Mouse (Mus musculus) myocyte (in vitro differentiated cells): ENCODE data around the gene Olfr267. TPM values are rescaled to one million over a fixed set of nuclear protein-coding genes. Genes with fewer than 3 reads are reported as not detected.

Experiments used
- H3K27me3 ChIP-seq: one replicate; pipeline ENCODE4 v1.6.1; 2011; ENCODE audit not compliant: control insufficient read depth, insufficient read depth, insufficient read length
- H3K36me3 ChIP-seq: one replicate; pipeline ENCODE4 v1.6.1; 2011; ENCODE audit not compliant: control insufficient read depth, insufficient read depth
- H3K4me2 ChIP-seq: one replicate; pipeline ENCODE4 v1.6.1; 2011; ENCODE audit warnings: low read depth, control low read depth
- H3K4me3 ChIP-seq: one replicate; pipeline ENCODE4 v1.5.1; 2011; ENCODE audit warnings: mild to moderate bottlenecking, control low read depth, moderate library complexity
- H3K79me2 ChIP-seq: one replicate; pipeline ENCODE4 v1.6.1; 2011; ENCODE audit not compliant: control insufficient read depth, insufficient read depth
- H3ac ChIP-seq: one replicate; pipeline ENCODE4 v1.6.1; 2011; ENCODE audit not compliant: control insufficient read depth, insufficient read length
- CEBPB ChIP-seq: IDR thresholded peaks from 2 replicates; pipeline ENCODE4 v1.6.1; 2011; ENCODE audit warnings: mild to moderate bottlenecking, moderate library complexity; ENCODE audit not compliant: poor library complexity, insufficient read depth, severe bottlenecking
- E2F4 ChIP-seq: IDR thresholded peaks from one replicate; pipeline ENCODE4 v1.6.1; 2011; ENCODE audit warnings: mild to moderate bottlenecking, control low read depth, moderate library complexity; ENCODE audit not compliant: insufficient read depth
- MAX ChIP-seq: IDR thresholded peaks from one replicate; pipeline ENCODE4 v1.6.1; 2011; ENCODE audit warnings: low read depth, mild to moderate bottlenecking, control low read depth
- MYOD1 ChIP-seq, 3 experiments: IDR thresholded peaks; one replicate each; pipeline ENCODE4 v1.6.1; 2011; ENCODE audit warnings: control low read depth in 2 of 3, low read depth in 2 of 3, mild to moderate bottlenecking in 2 of 3, moderate library complexity in 1 of 3; ENCODE audit not compliant: insufficient read length in 2 of 3, control insufficient read depth in 1 of 3
- MYOG ChIP-seq, 3 experiments: IDR thresholded peaks; one replicate each; pipeline ENCODE4 v1.6.1; 2011; ENCODE audit warnings: control low read depth in 2 of 3, low read depth in 2 of 3, mild to moderate bottlenecking in 2 of 3; ENCODE audit not compliant: insufficient read length in 2 of 3, control insufficient read depth in 1 of 3, insufficient read depth in 1 of 3
- POLR2A ChIP-seq: IDR thresholded peaks from one replicate; pipeline ENCODE4 v1.6.1; 2011; ENCODE audit warnings: low read depth, mild to moderate bottlenecking, control low read depth, moderate library complexity; ENCODE audit not compliant: insufficient read length
- POLR2AphosphoS2 ChIP-seq: IDR thresholded peaks from one replicate; pipeline ENCODE4 v1.6.1; 2011; ENCODE audit warnings: low read depth, control low read depth; ENCODE audit not compliant: insufficient read length
- REST ChIP-seq: IDR thresholded peaks from one replicate; pipeline ENCODE4 v1.6.1; 2011; ENCODE audit warnings: mild to moderate bottlenecking, control low read depth, moderate library complexity; ENCODE audit not compliant: insufficient read depth, insufficient read length
- SRF ChIP-seq: IDR thresholded peaks from one replicate; pipeline ENCODE4 v1.6.1; 2011; ENCODE audit warnings: low read depth; ENCODE audit not compliant: control insufficient read depth, insufficient read length
- TCF12 ChIP-seq: IDR thresholded peaks from one replicate; pipeline ENCODE4 v1.6.1; 2011; ENCODE audit warnings: mild to moderate bottlenecking, control low read depth; ENCODE audit not compliant: poor library complexity, insufficient read depth, severe bottlenecking
- TCF3 ChIP-seq: IDR thresholded peaks from one replicate; pipeline ENCODE4 v1.6.1; 2011; ENCODE audit warnings: low read depth, control low read depth; ENCODE audit not compliant: insufficient read length
- USF1 ChIP-seq: IDR thresholded peaks from one replicate; pipeline ENCODE4 v1.6.1; 2011; ENCODE audit warnings: low read depth, mild to moderate bottlenecking, control low read depth, moderate library complexity
- polyA plus RNA-seq: library from polyadenylated mRNA; unstranded; fragments of >200 nt; fragmentation: generic; extraction: Trizol; gene quantifications from one replicate; pipeline ENCODE4 v1.2.1, GENCODE M21; 2012; ENCODE audit warnings: missing spikeins

Gene Olfr267
- not detected for polyA plus RNA-seq

GRCm38 (mm10) chr4:58787616-58788015 is at the start of gene Olfr267:
Gene Olfr267, minus strand, starts transcription at chr4:58787716.
- Histone ChIP-seq H3K79me2 (no peaks in the 10 kb centered on the region), H3K4me3 (no peak within 1 kb of the TSS), H3K27me3 (no peaks in the 10 kb centered on the region), H3ac (no peak within 1 kb of the TSS), H3K4me2 (no peak within 1 kb of the TSS), H3K36me3 (no peaks in the 10 kb centered on the region)
- TF ChIP-seq USF1 (no peak), MYOG (IDR thresholded peaks at IDR 0.05; ENCODE audit: control insufficient read depth in 1 of 3, insufficient read depth in 1 of 3, insufficient read length in 2 of 3, low read depth in 2 of 3) (no peak), REST (no peak), SRF (no peak), CEBPB (no peak), E2F4 (no peak), TCF3 (no peak), POLR2A (no peak), MAX (no peak), MYOD1 (IDR thresholded peaks at IDR 0.05; ENCODE audit: control insufficient read depth in 1 of 3, insufficient read length in 2 of 3, low read depth in 2 of 3) (no peak), TCF12 (no peak)

- no peaks in the 10 kb centered on the region for H3K27me3 ChIP-seq
- peaks cover 42% of the 10 kb centered on the region for H3K36me3 ChIP-seq
- no peak overlapping the region for H3K4me2 ChIP-seq
- H3ac ChIP-seq, result no peak overlapping the region
- no peak for TF ChIP-seq MYOG (IDR thresholded peaks at IDR 0.05; ENCODE audit: control insufficient read depth in 1 of 3, insufficient read depth in 1 of 3, insufficient read length in 2 of 3, low read depth in 2 of 3)
- no peaks in the 10 kb centered on the region for H3K79me2 ChIP-seq
- no peak overlapping the region for H3K4me3 ChIP-seq
Measured at GRCm38 (mm10) chr4:58832908-58833307, 45.4 kb upstream of the Olfr267 start.

DNA sequence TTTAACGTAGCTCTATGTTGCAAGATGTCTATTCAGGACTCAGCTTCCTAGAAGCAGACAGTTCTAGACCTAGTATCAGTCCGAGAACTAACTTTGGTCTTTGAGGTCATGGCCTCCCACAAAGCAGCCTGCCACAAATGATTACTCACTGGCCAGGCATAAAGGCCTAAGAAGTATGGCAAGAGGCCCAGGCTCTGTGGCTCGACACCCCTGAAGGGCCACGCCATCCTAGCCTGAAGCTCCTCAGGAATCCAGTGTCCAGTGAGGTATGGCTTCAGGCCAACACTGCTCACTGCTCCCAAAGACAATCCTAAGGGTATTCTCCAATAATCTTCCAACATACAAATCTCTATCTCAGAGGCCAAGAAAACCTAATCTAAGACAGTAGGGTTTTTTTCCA is 38.4 kb upstream of the Olfr267 start:
- TF ChIP-seq TCF3 (no peak), REST (no peak), POLR2AphosphoS2 (no peak), CEBPB (no peak), MYOG (IDR thresholded peaks at IDR 0.05; ENCODE audit: control insufficient read depth in 1 of 3, insufficient read depth in 1 of 3, insufficient read length in 2 of 3, low read depth in 2 of 3) (no peak), SRF (no peak), MYOD1 (IDR thresholded peaks at IDR 0.05; ENCODE audit: control insufficient read depth in 1 of 3, insufficient read length in 2 of 3, low read depth in 2 of 3) (no peak)
- Histone ChIP-seq H3ac (no peak overlapping the region), H3K4me3 (no peak overlapping the region), H3K79me2 (no peaks in the 10 kb centered on the region), H3K27me3 (no peaks in the 10 kb centered on the region), H3K36me3 (peaks cover 48% of the 10 kb centered on the region), H3K4me2 (no peak overlapping the region)

GRCm38 (mm10) chr4:58786659-58787058 is 857 bp downstream of the Olfr267 start:
- Histone ChIP-seq H3K4me2 (no peak overlapping the region), H3K27me3 (no peaks in the 10 kb centered on the region), H3K4me3 (no peak overlapping the region), H3K36me3 (no peaks in the 10 kb centered on the region), H3ac (no peak overlapping the region), H3K79me2 (no peaks in the 10 kb centered on the region)
- TF ChIP-seq POLR2AphosphoS2 (no peak), SRF (no peak), TCF3 (no peak), E2F4 (no peak), POLR2A (no peak), MYOG (IDR thresholded peaks at IDR 0.05; ENCODE audit: control insufficient read depth in 1 of 3, insufficient read depth in 1 of 3, insufficient read length in 2 of 3, low read depth in 2 of 3) (no peak), MYOD1 (IDR thresholded peaks at IDR 0.05; ENCODE audit: control insufficient read depth in 1 of 3, insufficient read length in 2 of 3, low read depth in 2 of 3) (no peak), USF1 (no peak), REST (no peak), TCF12 (no peak), CEBPB (no peak), MAX (no peak)

GRCm38 (mm10) chr4:58763417-58763816 is 24.1 kb downstream of the Olfr267 start:
- Histone ChIP-seq H3K36me3 (no peaks in the 10 kb centered on the region), H3K4me2 (no peak overlapping the region)
- TF ChIP-seq SRF (no peak), USF1 (no peak), REST (no peak), TCF3 (no peak), CEBPB (no peak), MYOD1 (IDR thresholded peaks at IDR 0.05; ENCODE audit: control insufficient read depth in 1 of 3, insufficient read length in 2 of 3, low read depth in 2 of 3) (no peak), POLR2A (no peak), POLR2AphosphoS2 (no peak), TCF12 (no peak), E2F4 (no peak), MYOG (IDR thresholded peaks at IDR 0.05; ENCODE audit: control insufficient read depth in 1 of 3, insufficient read depth in 1 of 3, insufficient read length in 2 of 3, low read depth in 2 of 3) (no peak), MAX (no peak)

More at GRCm38 (mm10) chr4:58763417-58763816, 24.1 kb downstream of the Olfr267 start:
- no peak overlapping the region for H3K4me3 ChIP-seq
- H3K27me3 ChIP-seq, result no peaks in the 10 kb centered on the region
- no peak overlapping the region for H3ac ChIP-seq
- no peaks in the 10 kb centered on the region for H3K79me2 ChIP-seq
